Mouse (Mus musculus): ENCODE results near the gene Brap.

GRCm38 (mm10) chr5:121670412-121670811, 10.0 kb downstream of the Brap start:
- TF ChIP-seq CTCF (IDR thresholded peaks at IDR 0.05; ENCODE audit: low read depth, low read length), result peak; percentile 82
- TF ChIP-seq POLR2A (IDR thresholded peaks at IDR 0.05; ENCODE audit: insufficient read depth, low read length), result no peak
